Mouse (Mus musculus) liver, adult 2 months (tissue): ENCODE measurements at regions not wholly inside any gene's neighbourhood (a gene's known extent, or its start where the extent isn't known, plus 50 kb on each side); places are given as distances from the start of the nearest gene placed in this dataset.
"Not testable (repeated sequence)": the region's sequence is repeated elsewhere in the genome, so short reads cannot be mapped to it uniquely, and the experiment has no call there.

Experiments
- DNase-seq: peaks from one replicate; pipeline ENCODE4 v3.0.0-alpha.2; 2011; ENCODE audit warnings: low read depth, low spot score; ENCODE audit errors: extremely low read depth
- H3K27ac ChIP-seq: fragments of 200-500 bp; replicated peaks from 2 replicates; pipeline ENCODE4 v1.5.1; 2012; ENCODE audit warnings: low read depth, mild to moderate bottlenecking, control low read depth, inconsistent platforms, low read length; ENCODE audit not compliant: insufficient read depth
- H3K27me3 ChIP-seq: fragments of 200-500 bp; 2 replicates; pipeline ENCODE4 v1.6.1; 2012; ENCODE audit warnings: mild to moderate bottlenecking, moderate library complexity, low read length, inconsistent platforms; ENCODE audit not compliant: control insufficient read depth, insufficient read depth
- H3K36me3 ChIP-seq: fragments of 200-500 bp; 2 replicates; pipeline ENCODE4 v1.6.1; 2012; ENCODE audit warnings: low read length, inconsistent platforms; ENCODE audit not compliant: control insufficient read depth, insufficient read depth
- H3K4me1 ChIP-seq: fragments of 200-500 bp; 2 replicates; pipeline ENCODE4 v1.6.1; 2011; ENCODE audit warnings: low read length; ENCODE audit not compliant: control insufficient read depth, insufficient read depth
- H3K4me3 ChIP-seq: fragments of 200-500 bp; 2 replicates; pipeline ENCODE4 v1.5.1; 2011; ENCODE audit warnings: low read depth, mild to moderate bottlenecking, control low read depth, low read length, moderate library complexity; ENCODE audit not compliant: insufficient read depth
- H3K79me2 ChIP-seq: fragments of 200-500 bp; 2 replicates; pipeline ENCODE4 v1.6.1; 2012; ENCODE audit warnings: inconsistent platforms, mild to moderate bottlenecking, low read length, moderate library complexity; ENCODE audit not compliant: control insufficient read depth, insufficient read depth
- H3K9ac ChIP-seq: fragments of 200-500 bp; 2 replicates; pipeline ENCODE4 v1.6.1; 2012; ENCODE audit warnings: low read depth, mild to moderate bottlenecking, control low read depth, inconsistent platforms, low read length
- CTCF ChIP-seq: fragments of 200-500 bp; IDR thresholded peaks from 2 replicates; pipeline ENCODE4 v1.5.1; 2011; ENCODE audit warnings: low read depth, low read length, control low read depth
- POLR2A ChIP-seq: fragments of 200-500 bp; IDR thresholded peaks from 2 replicates; pipeline ENCODE4 v1.6.1; 2011; ENCODE audit warnings: low read length, control low read depth; ENCODE audit not compliant: insufficient read depth; ENCODE audit errors: extremely low read depth
- WGBS: fragments of 180-500 bp; shearing (Covaris S2); methylation state at CpG from one replicate; pipeline ENCODE4 v1.1.7; 2018; 5-methylcytosine and 5-hydroxymethylcytosine counted together

- H3K4me1 ChIP-seq: no peaks in the 10 kb centered on the region
- 68% methylated on average over 2 of the region's 2 CpGs for WGBS
- DNase-seq: no peak
- no peak overlapping the region for H3K4me3 ChIP-seq
- H3K27me3 ChIP-seq: no peaks in the 10 kb centered on the region
- H3K36me3 ChIP-seq: no peaks in the 10 kb centered on the region
- no peaks in the 10 kb centered on the region for H3K79me2 ChIP-seq
- no peak overlapping the region for H3K27ac ChIP-seq
- TF ChIP-seq POLR2A (no peak), CTCF (no peak)
- H3K9ac ChIP-seq: no peak overlapping the region
Observed at GRCm38 (mm10) chr6:67887586-67887985, 352.0 kb upstream of the Tacstd2 start.

GRCm38 (mm10) chr6:67884893-67885292 lies 349.3 kb upstream of the Tacstd2 start:
- no peak for TF ChIP-seq CTCF
- no peak for TF ChIP-seq POLR2A
- no peak overlapping the region for H3K27ac ChIP-seq
- H3K9ac ChIP-seq: no peak overlapping the region
- H3K36me3 ChIP-seq: no peaks in the 10 kb centered on the region
- no peaks in the 10 kb centered on the region for H3K27me3 ChIP-seq
- WGBS: 71% methylated on average over 5 of the region's 5 CpGs
- H3K4me1 ChIP-seq: no peaks in the 10 kb centered on the region
- DNase-seq: no peak
- H3K79me2 ChIP-seq: no peaks in the 10 kb centered on the region
- H3K4me3 ChIP-seq: no peak overlapping the region

GRCm38 (mm10) chr6:67881476-67881875 lies 345.9 kb upstream of the Tacstd2 start:
- H3K4me1 ChIP-seq, H3K4me3 ChIP-seq, DNase-seq, H3K79me2 ChIP-seq, H3K9ac ChIP-seq, H3K27ac ChIP-seq, H3K36me3 ChIP-seq, H3K27me3 ChIP-seq: not testable (repeated sequence)
- 89% methylated on average over 5 of the region's 5 CpGs for WGBS

- WGBS: 28% methylated on average over 1 of the region's 1 CpGs
- not testable (repeated sequence) for H3K36me3 ChIP-seq, H3K4me1 ChIP-seq, H3K27me3 ChIP-seq, H3K79me2 ChIP-seq, H3K27ac ChIP-seq, DNase-seq, H3K4me3 ChIP-seq, H3K9ac ChIP-seq
Observed at GRCm38 (mm10) chr6:67857945-67858344, 322.3 kb upstream of the Tacstd2 start.

GRCm38 (mm10) chr6:67839486-67839885 lies 303.9 kb upstream of the Tacstd2 start:
- H3K36me3 ChIP-seq, H3K27ac ChIP-seq, H3K9ac ChIP-seq, H3K79me2 ChIP-seq, DNase-seq, H3K4me1 ChIP-seq, H3K27me3 ChIP-seq, H3K4me3 ChIP-seq: not testable (repeated sequence)
- 60% methylated on average over 1 of the region's 1 CpGs for WGBS

- H3K9ac ChIP-seq, H3K4me1 ChIP-seq, H3K36me3 ChIP-seq, H3K27ac ChIP-seq, H3K4me3 ChIP-seq, H3K27me3 ChIP-seq, H3K79me2 ChIP-seq: not testable (repeated sequence)
- peak; percentile 65; the same call in 1 of the 2 replicates for TF ChIP-seq CTCF
- WGBS: 5% methylated on average over 3 of the region's 3 CpGs
- DNase-seq: peak; percentile 5
Observed at GRCm38 (mm10) chr6:67812478-67812877, 276.9 kb upstream of the Tacstd2 start.

- no peak overlapping the region for H3K27ac ChIP-seq
- no peaks in the 10 kb centered on the region for H3K79me2 ChIP-seq
- no peak overlapping the region for H3K4me3 ChIP-seq
- H3K36me3 ChIP-seq: no peaks in the 10 kb centered on the region
- TF ChIP-seq CTCF (no peak), POLR2A (no peak)
- DNase-seq: no peak
- no peaks in the 10 kb centered on the region for H3K4me1 ChIP-seq
- H3K9ac ChIP-seq: no peak overlapping the region
- H3K27me3 ChIP-seq: no peaks in the 10 kb centered on the region
Observed at GRCm38 (mm10) chr6:67791393-67791792, 255.8 kb upstream of the Tacstd2 start.
